Mouse (Mus musculus): ENCODE data around the gene Xpnpep2.

Xpnpep2 gene

DNA sequence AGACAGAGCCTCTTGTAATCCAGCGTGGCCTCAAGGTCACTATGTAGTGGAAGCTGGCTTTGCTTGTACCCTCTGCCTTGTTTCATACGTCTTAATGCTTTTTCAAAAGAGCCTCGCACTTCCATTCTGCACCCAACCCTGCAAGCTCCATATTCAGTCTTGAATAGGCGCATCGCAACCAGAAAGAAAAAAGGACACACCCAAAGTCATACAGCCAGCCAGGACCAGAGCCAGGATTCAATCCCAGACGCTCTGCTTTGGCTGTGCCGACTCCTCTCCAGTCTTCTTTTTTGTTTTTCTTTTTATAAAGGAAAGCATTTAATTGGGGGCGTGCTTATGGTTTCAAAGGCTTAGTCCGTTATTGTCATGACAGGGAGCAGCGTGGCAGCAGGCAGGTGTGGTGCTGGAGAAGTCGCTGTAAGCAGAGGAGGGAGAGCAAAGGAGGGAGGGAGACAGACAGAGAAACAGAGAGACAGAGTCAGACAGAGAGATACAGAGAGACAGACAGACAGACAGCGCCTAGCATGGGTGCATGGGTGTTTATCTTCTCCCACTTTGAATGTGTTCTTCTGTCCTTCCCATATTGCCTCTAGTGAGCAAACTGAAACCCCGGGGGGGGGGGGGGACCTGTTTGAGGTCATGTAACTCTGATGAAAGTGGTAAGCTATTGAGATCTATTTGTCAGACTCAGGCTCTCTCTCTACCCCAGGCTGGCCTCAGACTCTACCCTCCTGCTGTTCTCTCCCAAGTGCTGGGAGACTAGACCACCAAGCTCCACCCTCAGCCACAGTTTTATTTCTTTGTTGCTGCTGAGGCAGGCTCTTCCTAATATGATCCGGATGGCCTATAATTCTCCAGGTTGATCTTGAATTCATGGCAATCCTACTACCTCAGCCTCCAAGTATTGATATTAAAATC lies 31.1 kb downstream of the Xpnpep2 start:
- no peaks in the 10 kb centered on the region for H3K36me3 ChIP-seq (ENCODE audit: control insufficient read depth, insufficient read depth, low read length, poor library complexity, severe bottlenecking)
- peak; percentile 28 for DNase-seq (ENCODE audit: low read depth, low spot score)
- H3K27me3 ChIP-seq (ENCODE audit: control insufficient read depth, insufficient read depth, low read length, poor library complexity, severe bottlenecking): no peaks in the 10 kb centered on the region

DNA sequence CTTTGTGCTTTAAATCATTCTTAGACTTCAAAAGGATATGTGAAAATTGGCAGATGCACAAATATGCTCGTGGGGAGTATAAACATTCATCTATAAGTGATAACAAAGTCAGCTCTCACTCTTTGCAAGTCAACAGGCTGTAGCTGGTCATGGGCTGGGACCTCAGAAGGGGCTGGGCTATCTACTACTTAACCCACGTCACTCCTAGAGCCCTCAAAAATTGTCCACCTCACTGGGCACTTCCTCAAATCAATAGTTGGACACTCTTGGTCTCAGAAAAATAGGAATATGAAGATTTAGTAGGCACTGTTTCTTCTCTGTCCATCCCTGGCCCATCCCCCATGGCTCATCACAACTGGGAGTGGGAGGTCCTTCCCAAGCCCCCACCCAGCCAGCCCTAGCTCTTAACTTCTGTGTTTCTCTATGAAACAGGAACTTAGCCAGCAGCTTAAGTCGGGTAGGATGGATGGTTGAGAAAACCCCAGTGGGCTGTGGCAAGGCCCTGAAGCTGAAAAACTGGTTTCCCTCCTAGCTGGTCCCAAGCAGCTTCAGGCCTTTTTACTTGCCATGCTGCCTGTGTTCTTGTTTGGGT lies 31.9 kb downstream of the Xpnpep2 start:
- Histone ChIP-seq H3K36me3 (ENCODE audit: control insufficient read depth, insufficient read depth, low read length, poor library complexity, severe bottlenecking) (no peaks in the 10 kb centered on the region), H3K27me3 (ENCODE audit: control insufficient read depth, insufficient read depth, low read length, poor library complexity, severe bottlenecking) (no peaks in the 10 kb centered on the region)
- peak; percentile 78 for DNase-seq (ENCODE audit: low read depth, low spot score)

DNA sequence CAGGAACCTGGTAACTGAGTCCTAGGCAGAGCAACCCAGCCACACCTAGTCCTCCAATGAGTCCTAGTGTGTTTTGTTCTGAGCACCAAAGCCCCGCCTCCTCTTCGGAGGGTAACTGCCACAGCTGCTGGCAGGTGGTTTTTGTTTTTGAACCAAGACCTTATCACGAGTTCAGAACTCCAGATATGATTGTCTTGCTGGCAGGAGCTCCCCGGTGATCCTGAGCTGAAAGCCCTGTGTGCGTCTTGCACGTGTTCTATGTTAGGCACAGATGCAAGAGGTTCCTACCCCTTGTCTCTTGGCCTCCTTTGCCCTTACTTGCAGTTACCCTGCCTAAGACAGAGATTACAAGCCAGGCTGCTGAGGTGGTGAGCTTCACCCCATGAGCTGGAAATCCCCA lies 33.0 kb downstream of the Xpnpep2 start:
- peak; percentile 75 for DNase-seq (ENCODE audit: low read depth, low spot score)
- Histone ChIP-seq H3K27me3 (ENCODE audit: control insufficient read depth, insufficient read depth, low read length, poor library complexity, severe bottlenecking) (no peaks in the 10 kb centered on the region), H3K36me3 (ENCODE audit: control insufficient read depth, insufficient read depth, low read length, poor library complexity, severe bottlenecking) (no peaks in the 10 kb centered on the region)

DNA sequence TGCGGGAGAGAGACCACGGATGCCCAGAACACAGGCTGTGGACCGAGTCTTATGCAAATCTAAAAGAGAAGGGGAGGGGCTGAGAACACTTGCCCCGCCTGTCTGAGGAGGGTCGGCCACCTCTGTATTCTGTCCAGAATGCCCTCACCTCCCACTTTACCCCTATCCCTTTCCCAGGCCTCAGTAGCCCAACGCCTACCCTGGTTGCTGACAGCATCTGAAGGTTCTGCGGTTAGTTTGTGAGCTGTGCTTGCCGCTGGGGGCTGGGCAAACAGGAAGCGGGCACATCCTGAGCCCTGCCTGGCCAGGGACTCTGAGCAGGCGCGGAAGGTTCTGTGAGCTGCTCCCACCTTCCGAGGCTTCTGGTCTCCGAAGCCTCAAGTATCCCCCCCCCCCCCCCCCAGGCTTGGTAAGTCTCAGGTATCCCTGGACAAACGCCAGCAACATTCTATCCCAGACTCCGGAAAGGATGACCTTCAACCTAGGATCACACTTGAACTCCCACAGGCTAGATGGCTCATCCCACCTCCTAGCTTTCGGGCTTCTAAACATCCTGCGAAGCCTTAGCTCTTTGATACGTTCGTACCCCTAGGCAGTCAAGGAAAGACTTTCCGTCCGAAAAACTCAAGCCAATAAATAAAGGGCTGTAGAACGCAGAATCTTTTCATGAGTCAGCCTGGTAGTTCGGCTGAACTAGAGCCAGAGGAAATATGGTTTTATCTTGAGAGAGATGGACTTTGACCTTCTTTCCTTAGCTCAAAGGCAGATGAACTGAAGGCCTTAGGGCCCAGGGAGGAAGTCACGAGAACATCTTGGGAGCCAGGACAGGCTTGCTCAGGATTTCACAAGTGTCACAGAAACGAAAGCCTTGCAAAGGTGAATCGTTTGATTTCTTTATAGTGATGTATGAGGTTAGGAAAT lies 35.1 kb downstream of the Xpnpep2 start:
- DNase-seq (ENCODE audit: low read depth, low spot score): peak; percentile 59
- no peaks in the 10 kb centered on the region for H3K36me3 ChIP-seq (ENCODE audit: control insufficient read depth, insufficient read depth, low read length, poor library complexity, severe bottlenecking)
- H3K27me3 ChIP-seq (ENCODE audit: control insufficient read depth, insufficient read depth, low read length, poor library complexity, severe bottlenecking): no peaks in the 10 kb centered on the region

DNA sequence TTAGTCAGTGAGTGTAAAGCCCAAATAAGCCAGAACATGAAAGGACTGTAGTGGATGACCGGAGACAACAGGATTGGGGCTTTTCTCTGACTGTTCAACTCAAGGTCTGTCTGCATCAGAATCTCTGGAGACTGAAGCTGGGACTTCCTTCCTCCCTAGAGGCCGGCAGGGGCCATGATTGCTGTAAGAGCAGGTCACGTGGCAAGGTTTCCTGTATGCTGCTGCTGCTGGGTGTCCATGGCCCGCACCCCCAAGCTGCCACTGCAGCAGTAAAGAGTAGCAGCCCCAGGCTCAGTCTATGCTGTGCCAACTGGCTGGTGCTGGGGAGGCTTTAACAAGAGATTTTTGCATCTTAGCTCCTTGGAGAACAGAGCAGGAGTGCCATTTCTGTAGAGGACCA lies 37.7 kb downstream of the Xpnpep2 start, which contains the start of gene Sash3:
Gene Sash3, plus strand, starts transcription at position 175 of the 400 bp plus-strand sequence.
- Histone ChIP-seq H3K36me3 (ENCODE audit: control insufficient read depth, insufficient read depth, low read length, poor library complexity, severe bottlenecking) (peaks cover 2% of the 10 kb centered on the region; the same call in 1 of the 2 replicates), H3K27me3 (ENCODE audit: control insufficient read depth, insufficient read depth, low read length, poor library complexity, severe bottlenecking) (no peaks in the 10 kb centered on the region)
- peak; percentile 86 for DNase-seq (ENCODE audit: low read depth, low spot score)

DNA sequence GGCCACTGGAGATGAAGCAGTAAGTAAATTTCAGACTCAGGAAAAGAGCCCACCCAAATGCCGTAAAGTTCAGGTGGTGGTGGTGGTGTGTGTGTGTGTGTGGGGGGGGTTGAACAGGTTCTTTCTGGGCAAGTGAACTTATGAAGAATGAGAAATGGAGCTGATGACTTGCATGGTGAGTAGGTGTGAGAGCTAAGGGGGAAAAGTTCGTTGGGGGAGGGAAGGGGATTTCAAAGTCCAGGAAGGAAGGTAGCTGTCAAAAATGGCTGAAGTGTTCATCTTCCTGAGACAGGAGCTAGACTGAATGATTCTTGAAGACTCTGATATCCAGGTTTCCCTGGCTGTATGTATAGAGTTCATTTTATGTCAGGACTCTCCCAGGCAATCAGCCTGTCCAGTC lies 38.7 kb downstream of the Xpnpep2 start:
- Histone ChIP-seq H3K27me3 (ENCODE audit: control insufficient read depth, insufficient read depth, low read length, poor library complexity, severe bottlenecking) (no peaks in the 10 kb centered on the region), H3K36me3 (ENCODE audit: control insufficient read depth, insufficient read depth, low read length, poor library complexity, severe bottlenecking) (peaks cover 2% of the 10 kb centered on the region; the same call in 1 of the 2 replicates)
- DNase-seq (ENCODE audit: low read depth, low spot score): peak; percentile 25

DNA sequence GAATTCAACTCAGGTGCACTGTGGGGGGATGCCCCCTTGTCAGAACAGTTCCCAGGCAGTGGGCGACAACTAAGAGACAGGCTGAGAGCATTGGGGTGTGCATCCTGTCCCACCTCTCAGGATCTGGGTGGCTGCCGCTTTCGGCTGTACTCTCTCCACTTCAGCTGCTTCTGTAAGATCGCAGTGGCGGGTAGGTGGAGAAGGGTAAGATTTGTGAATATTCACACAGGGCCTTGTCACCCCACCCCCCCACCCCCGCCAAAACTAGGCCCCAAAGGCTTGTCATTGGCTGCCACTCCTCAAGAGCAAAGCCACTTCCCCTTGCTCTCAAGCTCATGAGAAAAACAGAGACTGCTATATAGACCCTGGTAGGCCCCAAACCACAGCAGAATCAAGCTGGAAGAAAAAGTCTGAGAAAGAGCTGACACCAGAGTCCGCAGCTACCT lies 39.2 kb downstream of the Xpnpep2 start:
- peaks cover 2% of the 10 kb centered on the region; the same call in 1 of the 2 replicates for H3K36me3 ChIP-seq (ENCODE audit: control insufficient read depth, insufficient read depth, low read length, poor library complexity, severe bottlenecking)
- H3K27me3 ChIP-seq (ENCODE audit: control insufficient read depth, insufficient read depth, low read length, poor library complexity, severe bottlenecking): no peaks in the 10 kb centered on the region
- DNase-seq (ENCODE audit: low read depth, low spot score): peak; percentile 69

DNA sequence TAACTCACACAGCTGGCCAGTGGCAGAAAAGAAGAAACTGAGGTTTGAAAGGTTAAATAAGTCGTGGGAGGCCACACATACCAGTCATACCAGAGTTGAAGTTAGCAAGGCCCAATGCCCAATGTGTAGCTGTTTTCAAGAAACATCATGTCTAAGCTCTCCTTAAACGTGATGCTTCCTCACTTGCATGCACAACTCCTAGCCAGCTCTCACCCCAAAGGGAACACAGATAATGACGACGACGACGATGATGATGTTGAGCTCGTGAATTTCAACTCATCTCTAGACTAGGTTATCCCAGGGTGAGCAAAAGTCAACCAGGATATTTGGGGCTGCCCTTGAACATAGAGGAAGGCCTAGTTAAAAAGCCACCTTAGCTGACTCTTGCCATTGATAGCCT lies 43.6 kb downstream of the Xpnpep2 start:
- DNase-seq (ENCODE audit: low read depth, low spot score): no peak
- H3K27me3 ChIP-seq (ENCODE audit: control insufficient read depth, insufficient read depth, low read length, poor library complexity, severe bottlenecking): no peaks in the 10 kb centered on the region
- H3K36me3 ChIP-seq (ENCODE audit: control insufficient read depth, insufficient read depth, low read length, poor library complexity, severe bottlenecking): peaks cover 8% of the 10 kb centered on the region

DNA sequence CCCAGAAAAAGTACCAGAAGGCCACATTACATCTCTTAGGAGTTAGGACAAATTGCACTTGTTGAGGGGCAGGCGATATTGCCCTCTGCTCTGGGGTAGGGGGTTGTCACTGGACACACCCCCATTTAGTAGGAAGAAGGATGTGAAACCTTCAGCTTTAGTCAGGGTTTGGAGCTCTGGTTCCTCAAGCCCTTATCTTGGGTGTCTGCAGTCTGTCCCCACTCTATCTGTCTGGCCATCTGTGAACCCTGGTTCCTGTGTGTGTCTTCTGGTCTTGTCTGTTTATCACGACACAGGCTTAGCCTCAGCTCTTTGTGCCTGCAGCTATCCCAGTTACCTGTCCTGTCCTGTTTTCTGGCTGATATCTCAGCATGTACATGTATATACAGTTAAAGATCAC lies 44.9 kb downstream of the Xpnpep2 start:
- DNase-seq (ENCODE audit: low read depth, low spot score): peak; percentile 52
- Histone ChIP-seq H3K36me3 (ENCODE audit: control insufficient read depth, insufficient read depth, low read length, poor library complexity, severe bottlenecking) (peaks cover 8% of the 10 kb centered on the region), H3K27me3 (ENCODE audit: control insufficient read depth, insufficient read depth, low read length, poor library complexity, severe bottlenecking) (no peaks in the 10 kb centered on the region)

DNA sequence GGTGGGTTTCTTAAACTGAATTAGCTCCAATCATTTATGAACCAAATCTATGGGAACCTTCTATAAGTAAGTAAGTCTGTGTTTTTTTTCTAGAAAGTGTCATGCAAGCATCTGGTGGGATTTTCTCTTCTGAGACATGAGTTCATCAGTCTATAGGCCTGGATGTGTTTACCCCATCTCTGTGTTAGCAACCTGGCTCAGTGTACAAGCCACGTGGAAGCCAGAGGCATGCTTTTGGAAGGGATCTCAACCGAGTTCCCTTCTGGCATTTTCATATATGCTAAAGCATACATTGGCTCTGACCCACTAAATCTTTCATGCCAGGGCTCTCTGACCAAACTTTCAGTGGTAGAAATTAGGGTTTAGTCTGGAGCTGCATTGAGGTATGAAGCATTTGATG lies 45.4 kb downstream of the Xpnpep2 start:
- no peaks in the 10 kb centered on the region for H3K27me3 ChIP-seq (ENCODE audit: control insufficient read depth, insufficient read depth, low read length, poor library complexity, severe bottlenecking)
- peaks cover 9% of the 10 kb centered on the region for H3K36me3 ChIP-seq (ENCODE audit: control insufficient read depth, insufficient read depth, low read length, poor library complexity, severe bottlenecking)
- no peak for DNase-seq (ENCODE audit: low read depth, low spot score)

DNA sequence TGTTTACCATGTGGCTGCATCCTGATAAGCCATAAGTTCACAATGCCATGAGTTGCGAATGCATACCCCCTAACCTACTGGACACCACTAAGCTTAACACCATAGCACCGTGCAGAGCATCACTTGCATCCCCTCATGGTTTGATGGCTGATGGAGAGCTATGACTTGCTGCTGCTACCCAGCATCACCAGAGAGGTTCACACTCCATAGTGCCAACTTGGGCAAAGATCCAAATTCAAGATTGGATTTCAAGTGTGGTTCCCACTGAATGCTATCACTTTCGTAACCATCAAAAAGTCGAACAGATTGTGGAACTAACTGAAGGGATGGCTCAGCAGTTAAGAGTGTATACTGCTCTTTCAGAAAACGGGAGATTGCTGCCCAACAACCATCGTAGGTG lies 47.0 kb downstream of the Xpnpep2 start:
- Histone ChIP-seq H3K36me3 (ENCODE audit: control insufficient read depth, insufficient read depth, low read length, poor library complexity, severe bottlenecking) (peaks cover 14% of the 10 kb centered on the region), H3K27me3 (ENCODE audit: control insufficient read depth, insufficient read depth, low read length, poor library complexity, severe bottlenecking) (no peaks in the 10 kb centered on the region)
- no peak for DNase-seq (ENCODE audit: low read depth, low spot score)

DNA sequence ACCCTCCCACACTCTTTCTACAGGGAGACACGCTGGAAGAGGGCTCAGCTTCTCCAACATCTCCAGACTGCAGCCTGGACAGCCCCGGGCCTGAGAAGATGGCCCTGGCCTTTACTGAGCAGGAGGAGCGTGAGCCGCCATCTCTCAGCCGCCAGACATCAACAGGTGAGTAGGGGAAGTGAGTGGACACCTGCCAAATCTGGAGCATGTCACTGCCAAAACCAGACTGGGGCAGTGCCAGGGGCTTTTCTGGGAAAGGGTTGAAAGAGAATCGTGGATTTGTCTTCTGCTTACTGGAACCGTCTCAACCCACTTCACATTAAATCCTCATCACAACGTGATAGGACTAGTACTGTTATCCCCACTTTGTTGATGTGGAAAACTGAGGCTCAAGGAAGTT lies 48.9 kb downstream of the Xpnpep2 start:
- Histone ChIP-seq H3K27me3 (ENCODE audit: control insufficient read depth, insufficient read depth, low read length, poor library complexity, severe bottlenecking) (no peaks in the 10 kb centered on the region), H3K36me3 (ENCODE audit: control insufficient read depth, insufficient read depth, low read length, poor library complexity, severe bottlenecking) (peaks cover 18% of the 10 kb centered on the region)
- no peak for DNase-seq (ENCODE audit: low read depth, low spot score)

DNA sequence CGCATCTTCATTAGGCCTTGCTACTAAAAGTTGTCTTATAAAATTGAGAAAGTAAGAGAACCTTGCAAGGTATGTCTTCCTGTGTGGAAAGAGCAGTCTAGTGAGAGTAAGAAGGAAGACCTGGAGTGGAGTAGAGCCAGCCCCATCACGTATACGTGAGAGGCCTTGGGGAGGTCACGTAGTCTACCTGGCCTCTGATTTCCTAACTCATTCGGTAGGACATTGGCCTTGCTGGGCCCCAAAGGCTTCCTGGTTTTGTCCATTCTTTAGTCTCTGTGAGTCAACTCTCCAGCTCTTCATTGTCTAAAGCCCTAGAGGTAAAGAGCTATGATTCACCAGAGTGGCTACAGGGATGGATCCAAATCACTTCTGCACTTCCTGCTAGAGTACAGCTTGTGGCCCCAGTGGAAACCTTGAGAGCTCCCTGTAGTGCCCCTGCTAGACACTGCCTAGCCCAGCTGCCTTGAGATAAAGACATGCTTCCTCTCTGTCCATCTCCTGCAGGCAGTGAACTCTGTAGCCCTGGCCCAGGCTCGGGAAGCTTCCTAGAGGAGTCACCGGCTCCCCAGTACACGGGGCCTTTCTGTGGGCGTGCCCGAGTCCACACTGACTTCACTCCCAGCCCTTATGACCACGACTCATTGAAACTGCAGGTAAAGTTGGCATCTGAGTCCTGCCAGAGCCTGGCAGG lies 49.8 kb downstream of the Xpnpep2 start:
- Histone ChIP-seq H3K36me3 (ENCODE audit: control insufficient read depth, insufficient read depth, low read length, poor library complexity, severe bottlenecking) (peaks cover 18% of the 10 kb centered on the region), H3K27me3 (ENCODE audit: control insufficient read depth, insufficient read depth, low read length, poor library complexity, severe bottlenecking) (no peaks in the 10 kb centered on the region)
- no peak for DNase-seq (ENCODE audit: low read depth, low spot score)

DNA sequence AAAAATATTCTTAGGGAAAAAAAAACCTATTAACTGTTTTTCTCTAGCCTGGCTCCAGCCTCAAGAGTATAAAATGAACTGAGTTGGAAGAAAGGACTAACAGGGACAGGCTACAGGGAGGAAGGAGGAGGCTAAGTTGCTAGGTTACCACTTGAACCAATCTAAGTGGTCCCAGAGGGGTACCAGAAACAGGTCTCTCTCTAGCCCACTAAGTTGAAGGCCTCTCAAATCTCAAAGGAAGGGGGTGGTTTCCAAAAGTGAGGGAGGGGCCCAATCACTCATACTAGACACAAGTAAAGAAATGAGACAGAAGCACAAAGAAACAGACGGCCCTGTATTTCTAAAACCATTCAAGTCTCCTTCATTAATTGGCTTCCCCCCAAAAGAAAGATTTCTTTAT lies 61.4 kb downstream of the Xpnpep2 start:
- Histone ChIP-seq H3K27me3 (ENCODE audit: control insufficient read depth, insufficient read depth, low read length, poor library complexity, severe bottlenecking) (no peaks in the 10 kb centered on the region), H3K36me3 (ENCODE audit: control insufficient read depth, insufficient read depth, low read length, poor library complexity, severe bottlenecking) (peaks cover 3% of the 10 kb centered on the region; the same call in 1 of the 2 replicates)
- no peak for DNase-seq (ENCODE audit: low read depth, low spot score)
